Mouse (Mus musculus) erythroblast, embryonic 14.5 days (primary cell): Measurements from ENCODE around the gene Lingo4.

ENCODE experiments used
- GATA1 ChIP-seq: IDR thresholded peaks from 2 replicates; pipeline ENCODE4 v1.6.1; 2012; ENCODE audit warnings: low read length, inconsistent platforms, mixed read lengths
- TAL1 ChIP-seq: IDR thresholded peaks from 3 replicates; pipeline ENCODE4 v1.6.1; 2012; ENCODE audit warnings: low read length, inconsistent platforms, mixed read lengths

- TF ChIP-seq GATA1 (no peak), TAL1 (no peak)
These were observed 30.8 kb upstream of the Lingo4 start for GRCm38 (mm10) chr3:94367511-94367910.
